Mouse (Mus musculus) heart, adult 8-10 months (tissue): ENCODE data around the gene Ugt1a1. TPM values are rescaled to one million over a fixed set of nuclear protein-coding genes. Genes with fewer than 3 reads are reported as not detected.

ENCODE experiments used
- DNase-seq: peaks from one replicate; pipeline ENCODE4 v3.0.0; 2022; ENCODE audit warnings: low spot score
- total RNA-seq, 4 experiments: library from RNA; stranded (reverse); gene quantifications; 2 replicates each; pipeline ENCODE4 v1.2.4; 2022

The Ugt1a1 gene
- total RNA-seq, 4 experiments from 2014 or later: not detected

DNA sequence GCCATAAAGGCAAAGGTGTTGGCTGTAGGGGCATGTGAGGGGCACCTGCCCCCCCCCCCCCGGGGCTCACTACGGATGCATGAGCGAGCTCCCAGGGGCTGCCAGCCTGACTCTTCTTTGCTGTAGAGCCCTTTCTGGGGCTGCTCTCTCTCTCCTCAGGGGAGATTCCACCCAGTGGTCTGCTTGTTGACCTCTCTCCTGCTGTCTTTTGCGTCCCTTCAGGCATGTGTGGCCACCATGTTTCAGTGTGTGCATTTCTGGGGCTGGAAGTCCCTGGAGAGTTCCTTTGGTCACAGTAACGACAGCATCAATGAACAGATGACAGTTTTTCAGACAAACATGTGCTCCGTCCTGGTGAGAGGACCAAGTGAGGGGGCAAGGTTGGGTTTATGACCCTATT lies 46.6 kb downstream of the Ugt1a1 start:
- no peak for DNase-seq

DNA sequence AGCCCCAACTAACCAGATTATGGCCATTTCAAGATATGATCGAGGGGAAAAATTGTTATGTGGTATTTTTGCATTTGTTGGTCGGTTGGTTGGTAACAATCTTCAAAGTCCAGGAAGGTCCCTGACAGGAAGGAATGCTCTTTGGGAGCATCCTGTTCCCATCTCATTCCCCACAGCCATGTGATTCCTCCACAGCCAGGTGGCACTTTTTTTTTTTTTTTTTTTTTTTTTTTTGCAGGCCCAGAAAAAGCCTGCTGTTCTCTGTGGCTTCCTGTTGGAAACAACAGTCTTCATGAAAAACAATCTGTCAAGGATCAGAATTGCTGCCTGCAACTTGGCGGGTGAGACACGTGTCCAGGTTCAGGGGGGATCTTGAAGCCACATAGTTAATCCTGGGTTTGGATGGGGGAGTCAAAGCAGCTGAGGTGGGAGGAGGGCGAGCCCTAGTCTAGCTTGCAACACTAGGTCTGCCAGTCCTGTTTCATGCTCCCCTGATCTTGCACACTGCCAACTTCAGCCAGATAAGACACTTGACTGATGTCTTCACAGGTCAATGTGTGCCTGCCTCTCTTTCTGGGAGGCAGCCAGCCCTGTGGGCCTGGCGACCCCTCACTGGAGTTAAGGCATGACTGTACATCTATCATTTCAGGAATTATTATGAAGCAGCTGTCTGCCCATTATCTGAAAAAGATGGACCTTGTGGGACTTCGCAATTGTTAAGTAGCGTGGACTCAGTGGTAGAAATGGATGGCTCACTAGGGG lies 47.3 kb downstream of the Ugt1a1 start:
- no peak for DNase-seq

DNA sequence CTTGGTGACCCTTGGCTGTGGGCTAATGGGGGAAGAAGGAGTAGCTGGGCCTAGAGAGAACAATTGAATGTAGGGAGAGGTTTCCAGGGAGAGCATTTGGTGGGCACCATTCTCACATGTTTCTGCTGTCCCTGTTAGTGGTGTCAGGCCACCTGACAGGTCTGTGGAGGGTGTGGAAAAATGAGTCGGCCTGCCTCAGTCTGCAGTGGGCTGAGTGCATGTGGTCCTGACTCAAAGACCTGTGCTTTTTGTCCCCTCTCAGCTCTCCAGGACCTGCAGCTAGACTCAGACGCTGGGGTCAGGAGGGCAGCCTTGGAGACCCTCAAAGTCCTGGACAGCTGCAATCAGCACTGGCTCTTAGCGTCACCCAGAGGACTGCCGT lies 47.9 kb downstream of the Ugt1a1 start:
- DNase-seq: no peak

DNA sequence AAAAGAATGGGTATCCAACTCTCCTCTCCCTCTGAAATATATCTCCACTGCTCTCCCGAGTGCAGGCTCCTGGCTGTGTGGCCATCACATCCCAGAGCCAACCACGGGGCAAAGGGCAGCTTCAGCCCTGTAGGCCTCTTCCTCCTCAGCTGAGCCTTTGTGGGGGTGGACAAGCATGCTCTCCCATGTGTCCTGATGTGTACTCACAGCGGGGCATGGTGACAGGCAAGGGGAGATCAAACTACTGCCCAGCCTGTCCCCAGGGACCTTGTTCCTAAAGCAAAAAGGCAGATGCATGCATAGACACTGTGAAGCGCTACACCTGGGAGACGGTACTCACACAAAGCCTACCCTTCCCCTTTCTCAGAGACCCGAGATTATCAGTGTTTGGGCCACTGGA lies 48.4 kb downstream of the Ugt1a1 start:
- DNase-seq: no peak

DNA sequence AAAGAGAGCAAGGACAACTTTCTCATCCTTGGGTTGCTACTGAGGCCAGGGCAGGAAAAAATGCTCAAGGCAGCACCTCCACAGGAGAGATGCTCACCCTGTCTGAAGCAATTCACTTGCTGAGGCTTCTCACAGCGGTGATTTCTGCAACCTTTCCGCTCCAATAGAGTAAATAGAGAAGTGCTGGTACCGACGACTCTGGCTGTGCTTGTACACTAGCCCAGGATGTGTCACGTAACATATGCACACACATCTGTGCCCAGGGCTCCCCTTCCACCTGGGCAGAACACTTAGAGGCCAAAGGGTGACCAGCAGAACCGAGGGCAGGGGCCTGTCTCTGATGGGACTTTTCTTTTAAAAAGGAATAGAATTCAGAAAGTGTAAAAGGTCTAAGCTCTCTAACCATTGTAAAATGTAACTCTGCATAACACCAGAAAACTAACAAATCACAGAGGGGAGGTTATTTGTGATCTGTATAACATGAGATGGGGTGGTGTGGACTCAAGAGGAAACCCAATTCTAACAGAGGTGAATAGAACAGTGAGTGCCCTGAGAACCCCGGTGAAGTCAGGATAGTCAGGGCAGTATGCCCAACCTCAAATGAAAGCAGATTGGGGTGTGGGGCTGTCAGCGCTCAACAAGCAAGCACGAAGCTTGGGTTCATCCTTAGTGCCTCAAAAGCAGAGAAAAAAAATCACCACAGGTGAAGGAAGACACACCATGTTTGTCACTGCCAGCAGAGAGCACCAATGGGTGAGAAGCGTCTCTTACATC lies 49.0 kb downstream of the Ugt1a1 start:
- no peak for DNase-seq

DNA sequence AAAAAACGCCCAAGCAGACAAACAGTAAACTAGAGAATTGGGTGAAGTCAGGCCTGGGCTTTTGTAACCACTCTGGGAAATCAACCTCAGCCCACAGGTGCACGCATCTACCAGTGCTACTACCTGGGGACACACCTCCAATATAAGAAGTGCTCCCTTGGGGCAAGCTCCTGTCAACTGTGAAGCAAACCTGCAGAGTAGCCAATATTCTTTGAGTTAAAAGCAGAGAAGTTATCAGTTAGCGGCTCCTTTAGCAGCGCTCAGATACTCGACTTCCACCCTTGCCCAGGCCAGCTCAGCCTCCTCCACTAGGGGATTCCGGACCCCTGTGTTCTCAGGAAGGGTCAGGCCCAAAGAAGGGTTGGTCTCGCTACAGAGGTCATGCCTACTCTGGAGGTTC lies 49.9 kb downstream of the Ugt1a1 start:
- no peak for DNase-seq

DNA sequence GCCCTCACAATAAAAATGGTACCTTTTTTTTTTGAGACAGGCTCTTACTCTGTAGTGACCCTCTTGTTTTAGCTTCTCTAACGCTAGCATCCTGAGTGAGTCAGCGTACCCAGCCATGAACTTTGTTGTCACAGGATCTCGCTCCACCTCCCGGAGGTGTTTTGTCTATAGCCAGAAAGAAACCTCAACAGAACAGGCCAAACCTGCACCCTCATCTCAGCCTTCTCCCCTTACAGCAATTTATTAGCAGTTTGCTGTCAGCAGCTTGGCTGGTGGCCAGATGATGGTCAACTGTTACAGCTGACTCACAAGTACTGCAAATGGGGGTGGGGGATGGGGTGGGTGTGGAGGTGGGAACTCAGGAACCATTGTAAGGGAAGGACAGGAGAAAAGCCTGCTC lies 50.5 kb downstream of the Ugt1a1 start:
- DNase-seq: no peak

DNA sequence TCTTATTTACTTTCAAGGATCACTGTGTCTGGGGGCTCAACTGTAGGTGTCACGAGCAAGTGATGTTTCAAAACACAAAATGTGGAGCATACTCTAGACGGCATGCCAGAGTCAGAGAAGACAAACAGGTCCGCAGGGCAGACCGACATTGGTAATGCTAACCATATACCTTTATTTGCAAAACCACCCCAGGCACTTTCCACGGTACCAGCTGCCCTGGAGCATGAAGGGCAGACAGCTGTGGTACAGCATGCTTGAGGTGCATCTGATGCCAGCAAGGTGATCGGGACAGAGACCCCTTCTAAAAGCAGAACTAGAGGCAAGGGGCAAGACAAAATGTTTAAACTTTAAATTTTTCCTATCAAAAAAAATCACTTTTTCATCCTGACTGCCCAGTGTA lies 51.2 kb downstream of the Ugt1a1 start:
- DNase-seq: no peak

DNA sequence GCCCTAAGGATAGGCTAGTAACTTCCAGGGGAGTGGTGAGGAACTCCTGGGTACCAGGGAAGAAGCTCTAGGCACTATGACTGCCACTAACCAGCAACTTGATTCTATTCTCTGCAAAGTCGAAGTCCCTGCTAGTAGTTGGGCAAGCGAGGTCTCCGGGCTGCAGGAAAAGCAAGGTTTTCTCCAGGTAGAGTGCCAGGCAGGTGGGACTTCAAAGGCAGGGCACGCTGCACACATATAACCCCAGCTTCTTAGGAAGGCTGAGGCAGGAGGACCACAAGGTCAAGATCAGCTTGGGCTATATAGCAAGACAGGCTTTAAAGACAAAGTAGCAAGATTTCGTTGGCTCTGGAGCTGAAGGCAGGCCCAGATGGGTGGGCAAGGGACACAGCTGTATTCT lies 52.0 kb downstream of the Ugt1a1 start:
- DNase-seq: no peak

DNA sequence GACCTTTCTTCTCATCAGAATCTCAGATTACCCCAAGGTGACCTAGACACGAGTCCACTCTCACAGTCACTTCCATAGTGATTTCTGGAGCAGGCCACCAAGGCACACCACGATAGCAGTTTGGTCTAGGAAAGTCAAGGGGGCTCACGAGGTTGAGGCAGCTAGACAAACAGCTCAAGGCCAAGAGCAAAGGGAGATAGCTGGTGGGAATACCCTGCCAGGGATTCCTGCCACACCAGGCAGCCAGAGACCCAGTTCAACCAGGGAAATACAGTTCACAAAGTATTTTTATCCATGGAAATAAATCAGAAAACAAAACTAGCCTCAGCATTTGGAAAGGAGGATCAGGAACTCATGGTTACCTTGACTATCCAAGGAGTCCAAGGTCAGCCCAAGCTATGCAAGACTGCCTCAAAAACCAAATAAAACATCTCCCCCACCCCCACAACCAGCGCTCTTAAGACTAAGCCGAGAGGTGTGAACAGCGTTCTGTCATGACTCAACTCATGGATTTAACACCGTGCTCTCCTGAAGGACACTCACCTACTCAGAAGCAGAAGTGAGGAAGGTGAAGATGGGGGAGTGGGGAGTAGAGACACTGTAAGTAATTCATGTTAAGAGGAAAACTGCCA lies 52.6 kb downstream of the Ugt1a1 start:
- no peak for DNase-seq

DNA sequence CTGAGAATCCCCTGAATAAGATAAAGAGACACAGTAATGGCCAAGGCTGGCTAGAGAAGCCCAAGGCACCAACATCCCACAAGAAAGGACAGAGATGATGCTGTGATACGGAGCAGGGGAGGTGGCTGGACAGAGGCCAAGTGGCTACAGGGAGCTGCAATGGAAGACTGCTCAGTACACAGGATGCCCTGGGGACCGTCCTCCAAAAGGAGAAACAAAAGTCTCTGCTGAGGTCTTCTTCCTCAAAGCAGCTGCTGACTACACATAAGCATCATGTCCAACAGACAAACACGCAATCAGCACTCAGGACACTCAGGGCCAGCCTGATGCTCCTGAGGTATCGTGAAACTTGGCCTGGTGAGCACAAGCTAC lies 53.1 kb downstream of the Ugt1a1 start:
- no peak for DNase-seq

DNA sequence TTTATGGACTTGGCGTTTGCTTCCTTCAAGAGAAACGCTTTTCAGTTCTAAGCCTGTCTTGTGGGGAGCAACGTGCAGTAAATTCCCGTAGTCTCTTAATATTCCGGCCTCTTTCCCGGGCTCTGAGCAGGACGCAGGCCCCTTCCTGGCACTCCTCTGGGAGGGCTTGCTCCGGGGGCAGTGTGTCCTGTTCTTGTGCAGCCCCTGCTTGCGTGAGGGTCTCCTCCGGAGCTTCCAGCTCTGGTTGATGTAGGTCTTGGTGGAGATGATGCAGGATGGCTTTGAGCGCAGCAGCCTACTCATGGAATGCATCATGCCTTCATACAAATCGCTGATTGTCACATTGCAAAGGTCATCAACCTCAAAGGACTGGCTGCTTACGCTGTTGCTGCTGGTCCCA lies 54.4 kb downstream of the Ugt1a1 start:
- no peak for DNase-seq

DNA sequence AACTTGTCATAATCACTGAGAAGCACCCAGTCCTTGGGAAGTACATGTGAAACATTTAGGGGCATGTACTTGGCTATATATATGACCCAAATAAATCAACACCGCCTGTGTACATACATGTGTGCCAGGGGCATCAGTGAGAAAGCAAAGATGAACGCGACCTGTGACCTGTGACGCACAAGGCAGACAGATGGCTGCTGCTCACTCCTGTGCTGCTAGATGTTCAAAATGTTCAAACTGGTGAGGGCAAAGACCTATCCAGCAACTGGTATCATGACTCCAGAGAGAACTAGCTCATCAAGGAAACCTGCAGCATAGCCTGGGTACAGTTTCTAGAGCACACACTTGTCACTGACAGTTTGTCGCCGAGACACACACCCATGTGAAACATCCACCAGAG lies 55.7 kb downstream of the Ugt1a1 start:
- DNase-seq: no peak

DNA sequence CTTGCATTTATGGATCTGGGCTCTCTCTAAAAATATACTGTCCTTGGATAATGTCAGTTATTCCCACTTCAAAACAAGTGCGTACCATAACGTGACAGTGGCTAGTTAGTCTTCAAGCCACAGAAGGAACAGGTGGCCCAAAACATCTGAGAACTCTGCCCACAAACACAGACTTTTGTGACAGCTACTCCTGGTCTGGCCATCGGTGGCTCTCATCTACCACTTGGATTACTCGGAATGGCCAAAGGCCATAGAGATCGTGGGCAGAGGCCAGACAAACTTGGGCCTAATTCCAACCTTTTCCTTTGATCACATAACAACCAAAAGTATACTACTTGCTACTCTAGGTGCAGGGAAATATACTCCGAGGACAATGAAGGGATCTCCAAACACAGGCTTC lies 56.3 kb downstream of the Ugt1a1 start:
- no peak for DNase-seq

Other genes starting within 250 kb of the Ugt1a1 start
- 10 to 100 TPM; 13.8 to 17.4 (median 15.6) TPM for gene Usp40, start 203.4 kb upstream of the Ugt1a1 start, total RNA-seq
- not detected for gene Ugt1a10, start 156.6 kb upstream of the Ugt1a1 start, total RNA-seq
- not detected for gene Ugt1a9, start 141.2 kb upstream of the Ugt1a1 start, total RNA-seq
- gene Ugt1a8, start 124.1 kb upstream of the Ugt1a1 start, total RNA-seq: not detected
- 1 to 10 TPM in 2 of 4 experiments, under 1 TPM in 2; 0.68 to 1.4 (median 0.95) TPM for gene Ugt1a7c, start 116.9 kb upstream of the Ugt1a1 start, total RNA-seq
- 1 to 10 TPM in 2 of 4 experiments, under 1 TPM in 1, not detected in 1; 0.83 to 1.3 (median 1.1) TPM for gene Ugt1a6b, start 108.7 kb upstream of the Ugt1a1 start, total RNA-seq
- 1 to 10 TPM; 1.6 to 2.6 (median 2.4) TPM for gene Ugt1a6a, start 77.2 kb upstream of the Ugt1a1 start, total RNA-seq
- gene Ugt1a5, start 45.9 kb upstream of the Ugt1a1 start, total RNA-seq: under 1 TPM in 3 of 4 experiments, not detected in 1; 0.12 to 0.26 (median 0.22) TPM
- gene Ugt1a2, start 11.4 kb upstream of the Ugt1a1 start, total RNA-seq: under 1 TPM in 1 of 4 experiments, not detected in 3; 0.12 TPM
- gene Dnajb3, start 6.2 kb upstream of the Ugt1a1 start, total RNA-seq: under 1 TPM; 0.26 to 0.60 (median 0.41) TPM
- gene Mroh2a, start 15.0 kb downstream of the Ugt1a1 start, total RNA-seq: under 1 TPM in 1 of 4 experiments, not detected in 3; 0.35 TPM
- 10 to 100 TPM; 10.6 to 14.2 (median 11.0) TPM for gene Hjurp, start 65.7 kb downstream of the Ugt1a1 start, total RNA-seq
- gene Trpm8, start 65.7 kb downstream of the Ugt1a1 start, total RNA-seq: not detected
- gene Spp2, start 195.0 kb downstream of the Ugt1a1 start, total RNA-seq: not detected